Mouse (Mus musculus): ENCODE results near the gene Adam29. TPM values are rescaled to one million over a fixed set of nuclear protein-coding genes. Genes with fewer than 3 reads are reported as not detected.

Gene Adam29
- not detected in 2 replicates for polyA plus RNA-seq (2015; fragmentation: Nextera tagmentation; extraction: Ambion mirVana)

- Histone ChIP-seq H3K9ac (no peak within 1 kb of the TSS), H3K27me3 (no peaks in the 10 kb centered on the region), H3K4me2 (no peak within 1 kb of the TSS), H3K36me3 (no peaks in the 10 kb centered on the region), H3K9me3 (no peaks in the 10 kb centered on the region), H3K4me1 (no peaks in the 10 kb centered on the region), H3K4me3 (no peak within 1 kb of the TSS), H3K27ac (no peak within 1 kb of the TSS)
- WGBS, result 77% methylated on average over 1 of the region's 1 CpGs
- no peak for ATAC-seq (ENCODE audit: insufficient number of reproducible peaks, low FRiP score, low TSS enrichment, low read depth)
These were observed at the start of gene Adam29 for GRCm38 (mm10) chr8:55906848-55907247. Gene Adam29, minus strand, starts transcription at chr8:55906948.

- Histone ChIP-seq H3K4me3 (no peak overlapping the region; the same call in 1 of the 2 replicates), H3K36me3 (no peaks in the 10 kb centered on the region), H3K9me3 (no peaks in the 10 kb centered on the region), H3K4me1 (peaks cover 5% of the 10 kb centered on the region), H3K4me2 (peak overlapping the region; percentile 28; the same call in 1 of the 2 replicates), H3K27ac (no peak overlapping the region), H3K27me3 (no peaks in the 10 kb centered on the region), H3K9ac (no peak overlapping the region)
- no peak for ATAC-seq (ENCODE audit: insufficient number of reproducible peaks, low FRiP score, low TSS enrichment, low read depth)
- WGBS, result 0% methylated on average over 8 of the region's 8 CpGs
These were observed 33.8 kb upstream of the Adam29 start for GRCm38 (mm10) chr8:55940526-55940880.

DNA sequence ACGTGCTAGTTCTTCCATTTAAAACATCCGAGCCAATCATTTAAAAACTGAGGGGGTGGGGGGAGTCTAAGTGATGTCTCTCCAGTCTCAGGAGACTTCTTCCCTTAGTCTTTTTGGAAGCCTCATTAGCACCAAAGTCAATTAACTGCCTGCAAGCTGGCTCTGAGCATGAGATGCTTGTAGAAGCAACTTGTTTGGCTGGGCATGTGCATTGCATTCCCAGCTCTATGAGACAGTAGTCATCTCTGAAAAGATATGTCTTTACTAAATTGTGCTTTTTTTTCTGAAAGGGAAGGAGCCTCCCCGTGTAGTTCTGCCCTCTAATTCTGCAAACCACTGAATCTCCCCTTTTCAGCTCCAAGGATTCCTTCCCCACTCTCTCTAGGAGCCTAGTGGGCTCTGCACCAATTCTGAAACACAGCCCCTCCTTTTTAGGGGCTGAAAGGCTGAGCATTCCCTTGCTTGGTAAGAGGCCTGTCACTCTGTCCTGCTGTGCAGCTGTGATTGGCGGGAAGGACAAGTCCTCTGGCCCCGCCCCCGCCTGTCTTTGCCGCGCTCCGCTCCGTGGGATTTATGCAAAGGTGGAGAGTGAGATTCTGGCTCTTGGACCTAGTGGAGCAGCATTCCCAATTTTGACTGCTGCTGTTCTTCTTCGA lies 33.2 kb upstream of the Adam29 start, which contains the start of gene Glra3:
Gene Glra3, plus strand, starts transcription at position 591 of the 656 bp plus-strand sequence.
- WGBS, result 14% methylated on average over 11 of the region's 11 CpGs

More for the DNA sequence above, 33.2 kb upstream of the Adam29 start, which contains the start of gene Glra3:
- Histone ChIP-seq H3K9me3 (no peaks in the 10 kb centered on the region), H3K9ac (no peak within 1 kb of the TSS), H3K4me3 (no peak within 1 kb of the TSS; the same call in 1 of the 2 replicates), H3K4me2 (peak within 1 kb of the TSS; percentile 28; the same call in 1 of the 2 replicates), H3K36me3 (no peaks in the 10 kb centered on the region), H3K27ac (no peak within 1 kb of the TSS), H3K27me3 (no peaks in the 10 kb centered on the region), H3K4me1 (peaks cover 5% of the 10 kb centered on the region)
- no peak for ATAC-seq (ENCODE audit: insufficient number of reproducible peaks, low FRiP score, low TSS enrichment, low read depth)

Other genes starting within 250 kb of the Adam29 start
- 0.05 TPM in 1 of 2 replicates, not detected in the other for gene Glra3, start 33.5 kb upstream of the Adam29 start, polyA plus RNA-seq (2015; fragmentation: Nextera tagmentation; extraction: Ambion mirVana)